Mouse (Mus musculus): ENCODE measurements around the gene Fars2.

DNA sequence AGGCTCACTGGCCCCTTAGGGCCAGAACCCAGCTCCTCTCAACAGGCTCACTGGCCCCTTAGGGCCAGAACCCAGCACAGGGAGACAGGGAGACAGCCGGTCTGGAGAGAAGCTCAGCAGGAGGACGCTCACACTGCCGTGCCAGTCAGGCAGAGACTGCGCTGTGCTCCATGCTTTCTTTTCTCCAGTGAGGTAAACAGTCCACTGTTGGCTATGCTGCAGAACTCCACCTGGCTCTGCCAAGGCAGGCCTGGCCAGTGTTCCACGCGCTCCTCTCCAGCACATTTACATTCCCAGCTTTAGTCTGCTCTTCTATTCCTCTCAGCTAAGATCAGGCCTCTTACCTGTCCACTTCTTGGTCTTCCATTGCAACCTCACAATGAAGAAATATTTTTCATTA lies 11.6 kb upstream of the Fars2 start:
- no peak for TF ChIP-seq CTCF (IDR thresholded peaks at IDR 0.05; ENCODE audit: extremely low read depth, insufficient read depth, insufficient read length, insufficient replicate concordance)
- TF ChIP-seq POLR2A (IDR thresholded peaks at IDR 0.05; ENCODE audit: low read depth, low read length) = no peak

Data from spleen, adult 2 months (tissue).